Mouse (Mus musculus): ENCODE measurements around the gene Smyd3. TPM values are rescaled to one million over a fixed set of nuclear protein-coding genes. Genes with fewer than 3 reads are reported as not detected.

Gene Smyd3
- polyA plus RNA-seq, 1 experiment, result 2.0 TPM

- DNase-seq (ENCODE audit: low read depth, low spot score), result no peak
- 52% methylated on average over 5 of the region's 5 CpGs for WGBS
Observed at GRCm38 (mm10) chr1:179149468-179150140, 368.2 kb downstream of the Smyd3 start.

GRCm38 (mm10) chr1:179146730-179147167, 371.1 kb downstream of the Smyd3 start:
- no peak for DNase-seq (ENCODE audit: low read depth, low spot score)

GRCm38 (mm10) chr1:179143154-179143832, 374.5 kb downstream of the Smyd3 start:
- no peak for DNase-seq (ENCODE audit: low read depth, low spot score)
- WGBS, result 75% methylated on average over 11 of the region's 11 CpGs

More at GRCm38 (mm10) chr1:179146730-179147167, 371.1 kb downstream of the Smyd3 start:
- 56% methylated on average over 9 of the region's 9 CpGs for WGBS

- DNase-seq (ENCODE audit: low read depth, low spot score), result no peak
- 31% methylated on average over 3 of the region's 3 CpGs for WGBS
Observed at GRCm38 (mm10) chr1:179142177-179142576, 375.7 kb downstream of the Smyd3 start.

GRCm38 (mm10) chr1:179141071-179141650, 376.7 kb downstream of the Smyd3 start:
- DNase-seq (ENCODE audit: low read depth, low spot score), result no peak
- 86% methylated on average over 12 of the region's 12 CpGs for WGBS

- WGBS, result 29% methylated on average over 3 of the region's 3 CpGs
- no peak for DNase-seq (ENCODE audit: low read depth, low spot score)
Observed at GRCm38 (mm10) chr1:179137145-179137477, 380.7 kb downstream of the Smyd3 start.

- DNase-seq (ENCODE audit: low read depth, low spot score), result peak; percentile 27
- 19% methylated on average over 14 of the region's 14 CpGs for WGBS
Observed at GRCm38 (mm10) chr1:179136461-179137144, 381.2 kb downstream of the Smyd3 start.

GRCm38 (mm10) chr1:179129995-179130394, 387.8 kb downstream of the Smyd3 start:
- DNase-seq (ENCODE audit: low read depth, low spot score), result no peak
- 88% methylated on average over 5 of the region's 5 CpGs for WGBS

- WGBS, result 71% methylated on average over 3 of the region's 3 CpGs
- no peak for DNase-seq (ENCODE audit: low read depth, low spot score)
Observed at GRCm38 (mm10) chr1:179126287-179126686, 391.6 kb downstream of the Smyd3 start.

- 78% methylated on average over 11 of the region's 11 CpGs for WGBS
- no peak for DNase-seq (ENCODE audit: low read depth, low spot score)
Observed at GRCm38 (mm10) chr1:179122476-179123229, 395.2 kb downstream of the Smyd3 start.

GRCm38 (mm10) chr1:179120217-179120966, 397.4 kb downstream of the Smyd3 start:
- 76% methylated on average over 9 of the region's 9 CpGs for WGBS
- no peak for DNase-seq (ENCODE audit: low read depth, low spot score)

GRCm38 (mm10) chr1:179118673-179119072, 399.2 kb downstream of the Smyd3 start:
- DNase-seq (ENCODE audit: low read depth, low spot score), result no peak
- WGBS, result 92% methylated on average over 7 of the region's 7 CpGs

- WGBS, result 90% methylated on average over 10 of the region's 10 CpGs
- DNase-seq (ENCODE audit: low read depth, low spot score), result no peak
Observed at GRCm38 (mm10) chr1:179116729-179117663, 400.8 kb downstream of the Smyd3 start.

GRCm38 (mm10) chr1:179114833-179115495, 402.9 kb downstream of the Smyd3 start:
- 74% methylated on average over 7 of the region's 7 CpGs for WGBS
- DNase-seq (ENCODE audit: low read depth, low spot score), result no peak

GRCm38 (mm10) chr1:179114385-179114784, 403.5 kb downstream of the Smyd3 start:
- 71% methylated on average over 3 of the region's 3 CpGs for WGBS
- DNase-seq (ENCODE audit: low read depth, low spot score), result no peak

GRCm38 (mm10) chr1:179108759-179109158, 409.1 kb downstream of the Smyd3 start:
- no peak for DNase-seq (ENCODE audit: low read depth, low spot score)
- WGBS, result 39% methylated on average over 7 of the region's 7 CpGs

Measured in large intestine, adult 2 months (tissue).